ENCODE assay signal across 20 mouse cellular contexts in the genomic region with DNA sequence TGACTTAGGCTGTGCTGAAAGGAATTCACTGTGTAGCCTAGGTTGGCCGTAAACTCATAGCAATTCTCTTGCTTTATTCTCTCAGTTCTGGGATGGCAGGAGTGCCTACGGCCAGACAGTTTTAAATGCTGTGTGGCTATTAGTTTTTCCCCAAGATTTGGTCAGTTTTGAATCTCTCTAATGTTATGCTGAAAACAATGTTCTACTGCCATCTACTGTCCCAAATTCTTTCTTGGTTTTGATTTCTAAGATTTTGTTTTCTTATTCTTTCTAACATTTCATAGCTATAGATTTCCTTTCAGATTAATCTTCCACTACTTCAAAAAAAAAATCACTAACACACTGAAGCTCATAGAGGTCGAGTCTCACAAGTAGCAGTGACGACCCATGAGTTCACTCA. TPM values are rescaled to one million over a fixed set of nuclear protein-coding genes. Genes with fewer than 3 reads are reported as not detected.
DNase-seq lines count a peak whose midpoint lies in the region; ATAC-seq and TF ChIP-seq lines count a peak whose summit lies in the region.
"Had no signal": no experiment of that assay in that cellular context is flagged by ENCODE, and none has a peak within 500 bp of the region (broad histone marks: within the 10 kb centered on the region; RNA-seq: fewer than 3 reads in every experiment).

No protein-coding gene starts in this region.

- peaks cover 4% of the 10 kb centered on the region; the same call in 1 of the 2 replicates for H3K27me3 ChIP-seq in heart, adult 2 months (ENCODE audit: control insufficient read depth, insufficient read depth, low read length)
- H3K27me3 ChIP-seq in limb, embryonic 14.5 days (ENCODE audit: control insufficient read depth, insufficient read depth, low read length), result peaks cover 20% of the 10 kb centered on the region
- peaks cover 39% of the 10 kb centered on the region for H3K27me3 ChIP-seq in limb, embryonic 10.5 days (ENCODE audit: low read depth, poor library complexity, severe bottlenecking)
- peaks cover 3% of the 10 kb centered on the region for H3K27me3 ChIP-seq in Patski

- CTCF ChIA-PET in Patski (lab: Charles Lee), result interaction anchor here (0.6 to 1.8 kb wide), 14 partner anchors 9 to 289 kb away, joined by 3 to 8 read pairs (median 4); no protein-coding TSS in a partner anchor

- no peak for DNase-seq in heart, adult 2 months
- DNase-seq in heart, postnatal 4 days, result no peak
- DNase-seq in limb, embryonic 14.5 days (ENCODE audit: low spot score), result peak; percentile 45
- no peak for DNase-seq in limb, embryonic 10.5 days (ENCODE audit: low spot score)
- DNase-seq in 416B (ENCODE audit: low read depth) (peak; percentile 56), Patski (ENCODE audit: low read depth, low spot score) (no peak)
- no peak for DNase-seq in adrenal gland, postnatal 36 days
- DNase-seq: cerebellum, adult 11 months; gastrocnemius, postnatal 14 days; heart, postnatal 36 days; kidney, postnatal 14 days; left cerebral cortex, postnatal 4 days had no signal

- intact Hi-C loops in heart, adult 2 months (cut with DNase I), result loop anchor here (2.0 kb wide), 1 partner anchor 278 kb away; no protein-coding TSS in a partner anchor

- no peaks in the 10 kb centered on the region for H3K4me1 ChIP-seq in heart, adult 2 months (ENCODE audit: control insufficient read depth, insufficient read depth, low read length)
- H3K4me1 ChIP-seq in limb, embryonic 14.5 days (ENCODE audit: control insufficient read depth, insufficient read depth, low read length), result peaks cover 3% of the 10 kb centered on the region; the same call in 1 of the 2 replicates
- H3K4me1 ChIP-seq in limb, embryonic 10.5 days, result peaks cover 10% of the 10 kb centered on the region

- H3K9me3 ChIP-seq in limb, embryonic 14.5 days (ENCODE audit: control insufficient read depth, low read length), result no peaks in the 10 kb centered on the region
- H3K9me3 ChIP-seq in limb, embryonic 10.5 days (replicated peaks), result no peaks in the 10 kb centered on the region
- H3K9me3 ChIP-seq: heart, embryonic 10.5 days; neural tube, embryonic 13.5 days had no signal

- in situ Hi-C loops in Patski (cut with MboI; ENCODE audit: low pct_unique_long_range_greater_than_20kb), result loop anchor here (5.0 to 10.0 kb wide), 3 partner anchors 57 to 516 kb away; no protein-coding TSS in a partner anchor

- ATAC-seq in limb, embryonic 14.5 days (ENCODE audit: low FRiP score, low read depth), result no peak
- ATAC-seq in Patski, result no peak
- ATAC-seq: activated CD4-positive, CD25-positive, alpha-beta regulatory T cell, adult 4 months; forebrain, embryonic 16.5 days had no signal

- H3K27ac ChIP-seq in heart, adult 2 months, result no peak overlapping the region
- no peak overlapping the region for H3K27ac ChIP-seq in limb, embryonic 14.5 days (replicated peaks; ENCODE audit: low read depth, low read length)
- no peak overlapping the region for H3K27ac ChIP-seq in limb, embryonic 10.5 days
- H3K27ac ChIP-seq: heart, embryonic 10.5 days; neural tube, embryonic 13.5 days had no signal

- no peak overlapping the region for H3K4me3 ChIP-seq in heart, adult 2 months
- H3K4me3 ChIP-seq in limb, embryonic 14.5 days (replicated peaks; ENCODE audit: low read length), result no peak overlapping the region
- H3K4me3 ChIP-seq in limb, embryonic 10.5 days, result no peak overlapping the region
- H3K4me3 ChIP-seq: heart, embryonic 10.5 days; neural tube, embryonic 13.5 days had no signal

- H3K9ac ChIP-seq in heart, adult 2 months (ENCODE audit: low read depth, low read length), result no peak overlapping the region
- no peak overlapping the region for H3K9ac ChIP-seq in limb, embryonic 14.5 days (ENCODE audit: low read depth, low read length, severe bottlenecking)
- H3K9ac ChIP-seq: neural tube, embryonic 13.5 days had no signal

- 55% methylated on average over 4 of the region's 4 CpGs for WGBS in heart, adult 2 months
- WGBS in limb, embryonic 14.5 days, result 63% methylated on average over 4 of the region's 4 CpGs
- WGBS in limb, embryonic 10.5 days, result 68% methylated on average over 4 of the region's 4 CpGs

- no peak for TF ChIP-seq POLR2A in heart, adult 2 months (IDR thresholded peaks at IDR 0.05; ENCODE audit: insufficient read depth, low read depth, low read length)
- TF ChIP-seq POLR2A in limb, embryonic 14.5 days (IDR thresholded peaks at IDR 0.05; ENCODE audit: borderline replicate concordance, extremely low read depth, insufficient read depth, insufficient read length), result no peak

- TF ChIP-seq CTCF in heart, adult 2 months (IDR thresholded peaks at IDR 0.05), result peak; percentile 58
- TF ChIP-seq CTCF in Patski (IDR thresholded peaks at IDR 0.05), result peak; percentile 57

- no peak overlapping the region for H3K4me2 ChIP-seq in limb, embryonic 14.5 days (replicated peaks; ENCODE audit: low read depth, low read length, severe bottlenecking)
- H3K4me2 ChIP-seq: neural tube, embryonic 13.5 days had no signal

- no peak for TF ChIP-seq EP300 in heart, adult 2 months (IDR thresholded peaks at IDR 0.05; ENCODE audit: insufficient read depth, low read depth, low read length)

- no peaks in the 10 kb centered on the region for H3K79me2 ChIP-seq in heart, adult 2 months (replicated peaks; ENCODE audit: control insufficient read depth, insufficient read depth, low read length)

- H3K36me3 ChIP-seq in heart, adult 2 months (ENCODE audit: control insufficient read depth, insufficient read depth, low read length), result no peaks in the 10 kb centered on the region
- H3K36me3 ChIP-seq in limb, embryonic 14.5 days (ENCODE audit: control insufficient read depth, insufficient read depth, low read length), result no peaks in the 10 kb centered on the region
- H3K36me3 ChIP-seq in limb, embryonic 10.5 days, result no peaks in the 10 kb centered on the region
- H3K36me3 ChIP-seq: heart, embryonic 10.5 days; neural tube, embryonic 13.5 days had no signal

- POLR2A ChIA-PET in Patski (lab: Charles Lee), result no interaction called here

RNA-seq across cellular contexts. Expression of a gene that starts 4.1 kb away (rescaled TPM):
- 100 to 1,000 TPM in 1 of 2 experiments, 10 to 100 TPM in 1; 86.1 to 105 TPM for total RNA-seq in heart, adult 2 months (2021)
- polyA plus RNA-seq in heart, adult 2 months (2012; rRNA removed), result 137 and 153 TPM in 2 replicates
- total RNA-seq in heart, postnatal 4 days (2021), result 100 to 1,000 TPM; 226 to 239 TPM
- 166 and 196 TPM in 2 replicates for polyA plus RNA-seq in limb, embryonic 14.5 days (2012; rRNA removed)
- polyA plus RNA-seq in limb, embryonic 14.5 days (2014; fragmentation: Nextera tagmentation; extraction: Ambion mirVana), result 466 and 598 TPM in 2 replicates
- polyA plus RNA-seq in limb, embryonic 10.5 days (2016; fragmentation: Nextera tagmentation; extraction: Ambion mirVana), result 35.0 and 35.6 TPM in 2 replicates
- polyA plus RNA-seq in Patski (2021), result 108 TPM
- total RNA-seq in adrenal gland, postnatal 36 days (2021), result 1 to 10 TPM; 2.2 to 3.2 TPM

RNA-seq across cellular contexts. Expression of a gene that starts 54.1 kb away (rescaled TPM):
- not detected for total RNA-seq in heart, adult 2 months (2021)
- polyA plus RNA-seq in heart, adult 2 months (2012; rRNA removed), result 0.06 TPM in 1 of 2 replicates, not detected in the other
- total RNA-seq in heart, postnatal 4 days (2021), result not detected
- polyA plus RNA-seq in limb, embryonic 14.5 days (2012; rRNA removed), result 0.04 TPM in 1 of 2 replicates, not detected in the other
- not detected in 2 replicates for polyA plus RNA-seq in limb, embryonic 14.5 days (2014; fragmentation: Nextera tagmentation; extraction: Ambion mirVana)
- not detected in 2 replicates for polyA plus RNA-seq in limb, embryonic 10.5 days (2016; fragmentation: Nextera tagmentation; extraction: Ambion mirVana)
- not detected for polyA plus RNA-seq in Patski (2021)
- not detected for total RNA-seq in adrenal gland, postnatal 36 days (2021)
- total RNA-seq: gastrocnemius, postnatal 14 days; heart, postnatal 36 days; layer of hippocampus, postnatal 14 days; left cerebral cortex, postnatal 4 days; monocyte, adult 5-6 weeks had no signal
- polyA plus RNA-seq: activated CD4-positive, CD25-positive, alpha-beta regulatory T cell, adult 4 months; heart, embryonic 10.5 days; liver, embryonic 16.5 days; stomach, embryonic 14.5 days had no signal

Comparison
In these comparisons a context has a peak if more than half of its experiments do, and no peak if none do; other contexts are left out.
1. DNase-seq: peak in limb, embryonic 14.5 days (single experiment) and 416B (single experiment); none in heart, adult 2 months (0 of 2), heart, postnatal 4 days (single experiment), limb, embryonic 10.5 days (single experiment), Patski (single experiment) and adrenal gland, postnatal 36 days (0 of 2).